Mouse (Mus musculus) thymus, postnatal 36 days (tissue): ENCODE results near the gene P3h1.

Experiments
- DNase-seq, 2 experiments: peaks; one replicate each; pipeline ENCODE4 v3.0.0; 2022; ENCODE audit warnings: mixed read lengths in 2 of 2

Gene P3h1

DNA sequence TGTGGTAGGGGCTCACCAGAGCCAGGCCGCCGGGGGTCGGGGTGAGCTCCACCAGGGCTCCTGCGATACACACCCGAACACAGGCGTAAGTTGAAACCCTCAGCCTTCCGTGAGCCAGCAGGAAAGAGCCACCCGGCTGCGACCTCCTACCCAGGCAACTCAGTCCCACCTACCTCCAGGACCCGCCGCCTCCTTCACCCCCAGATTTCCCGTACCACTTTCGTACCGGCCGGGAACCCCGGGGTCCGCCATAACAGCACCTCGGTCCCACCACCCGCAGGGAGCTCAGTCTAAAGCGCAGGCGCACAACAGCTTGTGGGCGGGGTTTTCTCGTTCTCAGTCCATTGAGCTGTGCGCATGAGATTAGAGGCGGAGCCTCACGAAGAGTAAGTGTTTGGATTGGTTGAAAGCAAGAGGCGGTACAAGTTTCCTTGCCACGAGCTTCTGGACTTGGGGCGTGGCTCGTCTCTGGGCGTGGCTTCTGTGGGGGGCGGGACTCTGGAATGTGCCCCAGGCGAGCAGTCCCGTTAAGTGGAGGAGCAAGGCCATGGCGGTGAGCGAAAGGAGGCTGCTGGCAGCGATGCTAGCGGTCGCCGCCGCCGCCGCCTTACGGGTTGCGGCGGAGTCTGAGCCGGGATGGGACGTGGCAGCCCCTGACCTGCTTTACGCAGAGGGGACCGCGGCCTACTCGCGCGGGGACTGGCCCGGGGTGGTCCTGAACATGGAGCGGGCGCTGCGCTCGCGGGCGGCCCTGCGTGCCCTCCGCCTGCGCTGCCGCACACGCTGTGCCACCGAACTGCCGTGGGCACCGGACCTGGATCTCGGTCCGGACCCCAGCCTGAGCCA lies at the start of gene P3h1, which contains the start of gene AU022252:
Gene P3h1, plus strand, starts transcription at position 506 of the 846 bp plus-strand sequence.
Gene AU022252, minus strand, starts transcription at position 303 of the 846 bp plus-strand sequence.
- DNase-seq = peak; percentile 99

DNA sequence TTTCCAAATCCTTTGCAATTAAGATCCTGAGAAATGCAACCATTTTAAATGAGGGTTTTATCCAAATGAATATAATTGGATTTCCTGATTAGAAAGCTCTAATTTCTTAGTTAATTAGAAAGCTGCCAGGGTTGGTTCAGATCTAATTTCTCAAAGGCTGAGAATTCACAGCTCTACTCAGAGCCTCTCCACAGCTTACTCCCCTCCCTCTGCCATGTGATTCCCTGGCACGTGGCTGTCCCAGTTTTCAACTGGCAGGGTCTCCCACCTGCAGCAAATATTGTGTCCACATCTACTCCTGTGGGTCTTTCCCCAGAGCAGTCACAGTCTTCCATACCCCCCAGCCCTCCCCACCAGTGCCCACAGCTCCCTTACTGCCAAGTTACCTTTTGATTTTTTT lies 49.2 kb upstream of the P3h1 start:
- DNase-seq = no peak

DNA sequence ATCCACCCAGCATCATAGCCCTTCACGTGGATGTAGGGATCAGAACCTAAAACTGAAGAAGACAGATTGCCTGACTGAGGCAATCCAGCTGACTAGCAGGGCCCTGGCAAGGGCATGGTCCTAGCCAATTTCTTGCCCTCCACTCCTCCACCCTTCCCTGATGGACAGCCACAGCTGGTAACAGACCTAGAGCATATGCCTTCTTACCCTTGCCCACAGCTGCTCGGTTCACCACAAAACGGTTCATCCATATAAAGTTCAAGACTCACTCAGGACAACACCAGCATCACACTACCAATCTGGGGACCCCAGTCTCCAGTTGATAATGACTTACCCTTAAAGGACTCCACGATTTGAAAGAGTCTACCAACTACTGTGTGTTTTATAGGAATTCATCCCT lies 46.9 kb upstream of the P3h1 start:
- DNase-seq = no peak

DNA sequence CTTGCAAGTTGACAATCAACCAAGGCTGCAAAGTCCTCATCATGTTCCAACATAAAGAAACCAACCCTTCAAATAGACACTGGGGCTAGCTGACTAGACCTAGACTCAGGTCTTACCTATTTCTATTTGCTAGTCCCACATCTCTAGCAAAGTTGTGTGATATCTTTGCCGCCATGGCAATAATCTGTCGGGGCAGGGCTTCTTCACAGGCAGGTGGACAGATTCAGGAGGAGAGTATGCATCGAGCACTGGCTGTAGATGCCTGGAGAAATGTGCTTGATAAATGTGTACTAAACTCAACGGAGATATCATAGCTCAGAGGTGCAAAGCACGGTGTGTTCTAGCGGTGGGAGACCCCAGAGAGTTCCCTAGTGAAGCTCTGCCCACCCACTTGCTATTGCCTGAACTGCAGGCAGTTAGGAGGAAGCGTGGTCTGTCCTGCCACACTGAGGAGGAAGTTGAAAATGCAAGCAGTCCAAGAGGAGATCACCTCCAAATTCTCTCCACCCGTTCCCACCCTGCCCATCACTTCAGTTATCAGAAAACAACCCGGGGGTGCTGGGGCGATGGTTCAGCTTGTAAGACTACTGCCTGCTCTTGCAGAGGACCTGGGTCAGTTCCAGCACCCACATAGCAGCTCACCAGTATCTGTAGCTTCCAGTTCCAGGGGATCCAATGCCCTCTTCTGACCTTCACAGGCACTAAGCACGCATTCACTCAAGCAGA lies 44.5 kb upstream of the P3h1 start:
- no peak for DNase-seq

DNA sequence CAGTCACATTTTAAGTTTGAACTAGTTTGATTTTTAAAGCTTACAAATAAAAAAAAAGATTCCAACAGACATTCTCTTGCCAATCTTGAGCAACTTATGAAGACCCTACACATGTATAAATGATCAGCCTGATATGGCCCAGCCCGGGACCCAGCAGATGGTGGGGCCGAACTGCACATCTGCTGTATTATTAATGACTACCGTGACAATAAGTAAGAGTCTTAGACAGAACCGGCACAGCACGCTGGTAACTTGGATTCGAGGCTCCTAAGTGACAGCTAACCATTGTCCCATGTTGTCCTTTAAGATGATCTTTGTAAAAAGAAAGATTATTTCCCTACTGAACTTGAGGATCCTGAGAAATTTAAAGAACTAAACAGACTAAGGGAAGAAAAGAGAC lies 43.3 kb upstream of the P3h1 start:
- no peak for DNase-seq

DNA sequence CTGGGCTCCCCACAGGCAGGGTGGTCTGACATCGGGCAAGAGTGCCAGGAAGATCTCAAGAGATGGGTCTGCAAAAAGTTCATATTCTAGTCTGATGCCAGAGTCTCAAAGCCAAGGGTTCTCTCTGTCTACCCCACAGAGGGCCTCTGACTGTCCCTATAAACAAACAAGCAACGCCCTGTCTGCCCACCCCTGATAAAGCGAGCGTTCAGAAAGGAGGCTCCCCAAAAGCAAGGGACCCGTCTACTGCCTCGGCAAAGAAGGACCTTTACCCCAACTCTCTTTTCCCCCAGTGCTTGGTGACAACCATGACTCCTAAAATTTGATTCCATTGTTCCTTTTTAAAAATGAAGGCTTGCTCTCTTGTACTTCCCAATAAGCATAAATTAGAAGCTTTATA lies 42.9 kb upstream of the P3h1 start, which contains the start of gene Ermap:
Gene Ermap, minus strand, starts transcription at position 148 of the 400 bp plus-strand sequence.
- DNase-seq = no peak

DNA sequence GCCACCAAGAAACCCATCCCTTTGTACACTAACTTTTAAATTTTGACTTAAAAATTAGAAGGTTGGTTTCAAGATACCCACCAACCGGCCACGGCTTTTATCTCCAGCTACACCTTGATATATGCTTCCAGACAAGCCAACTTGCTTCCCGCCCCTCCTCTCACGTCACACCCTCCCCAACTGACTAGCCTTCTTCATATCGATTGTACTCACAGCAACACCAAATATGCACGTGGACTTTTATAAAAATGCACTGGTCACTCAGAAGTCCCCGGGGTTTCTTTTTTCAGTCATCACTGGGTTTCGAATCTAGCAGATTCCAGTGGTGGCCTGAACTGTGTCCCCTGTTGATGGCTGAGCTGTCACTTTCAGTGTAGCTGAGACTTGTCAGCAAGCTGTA lies 42.1 kb upstream of the P3h1 start:
- no peak for DNase-seq

DNA sequence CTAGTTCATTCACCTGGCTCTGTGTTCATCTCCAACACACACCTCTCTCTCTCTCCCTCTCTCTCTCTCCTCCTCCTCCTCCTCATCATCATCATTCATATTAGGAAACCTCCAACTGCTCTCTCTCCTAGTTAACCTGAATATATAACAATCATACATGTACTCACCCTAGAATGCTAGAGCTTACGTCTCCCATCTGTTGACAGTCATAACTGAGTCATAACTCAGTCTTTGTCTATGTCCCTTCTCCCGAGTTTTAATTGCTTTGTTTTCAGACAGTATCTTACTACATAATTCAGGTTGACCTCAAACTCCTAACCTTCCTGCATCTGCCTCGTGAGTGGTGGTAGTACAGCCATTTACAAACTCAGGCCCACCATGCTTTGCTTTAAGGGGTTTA lies 41.4 kb upstream of the P3h1 start:
- DNase-seq = no peak

DNA sequence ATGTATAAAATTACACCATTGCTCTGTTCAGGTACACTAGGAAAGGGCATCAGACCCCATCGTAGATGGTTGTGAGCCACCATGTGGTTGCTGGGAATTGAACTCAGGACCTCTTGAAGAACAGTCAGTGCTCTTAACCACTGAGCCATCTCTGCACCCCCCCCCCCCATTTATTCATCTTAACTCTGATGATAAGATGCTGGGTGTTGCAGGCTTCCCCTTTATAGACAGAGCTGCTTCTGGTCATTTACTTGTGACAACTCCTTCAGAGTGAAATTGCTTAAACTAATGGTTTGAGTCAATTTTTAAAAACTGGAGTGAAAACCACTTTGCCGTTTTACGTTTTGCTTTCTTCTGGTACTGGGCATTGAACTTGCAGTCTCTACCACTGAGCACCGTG lies 40.0 kb upstream of the P3h1 start:
- no peak for DNase-seq

DNA sequence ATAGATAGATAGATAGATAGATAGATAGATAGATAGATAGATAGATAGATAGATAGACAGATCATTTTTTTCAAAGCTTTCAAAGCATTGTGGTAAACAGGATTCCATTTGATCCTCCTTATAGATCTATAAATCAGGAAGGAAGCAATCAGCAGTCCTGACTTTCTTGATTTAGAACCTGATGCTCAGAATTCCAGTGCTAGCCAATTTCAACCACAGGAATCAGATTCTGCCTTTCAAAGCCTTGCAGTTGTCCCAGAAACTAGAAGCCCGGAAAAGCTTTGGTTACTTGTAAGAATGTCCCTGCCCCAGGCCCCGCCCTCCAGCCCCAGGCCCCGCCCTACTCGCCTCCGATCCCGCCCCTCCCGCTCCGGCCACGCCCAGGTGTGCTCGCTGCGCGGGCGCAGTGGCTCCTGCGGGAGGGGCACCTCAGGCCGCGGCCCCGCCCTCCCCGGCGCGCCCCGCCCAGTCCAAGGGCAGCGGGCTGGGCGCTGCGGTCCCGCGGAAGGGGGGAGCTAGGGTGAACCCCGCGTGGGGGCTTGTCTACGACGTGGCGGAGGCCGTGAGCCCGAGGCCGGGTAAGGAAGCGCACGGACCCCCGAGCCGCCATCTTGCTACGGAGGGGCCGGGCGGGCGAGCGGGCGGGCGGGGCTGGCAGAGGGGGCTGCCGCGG lies 37.7 kb upstream of the P3h1 start, which contains the start of gene Svbp:
Gene Svbp, plus strand, starts transcription at position 398 of the 673 bp plus-strand sequence.
- peak; percentile 87 to 90 for DNase-seq

DNA sequence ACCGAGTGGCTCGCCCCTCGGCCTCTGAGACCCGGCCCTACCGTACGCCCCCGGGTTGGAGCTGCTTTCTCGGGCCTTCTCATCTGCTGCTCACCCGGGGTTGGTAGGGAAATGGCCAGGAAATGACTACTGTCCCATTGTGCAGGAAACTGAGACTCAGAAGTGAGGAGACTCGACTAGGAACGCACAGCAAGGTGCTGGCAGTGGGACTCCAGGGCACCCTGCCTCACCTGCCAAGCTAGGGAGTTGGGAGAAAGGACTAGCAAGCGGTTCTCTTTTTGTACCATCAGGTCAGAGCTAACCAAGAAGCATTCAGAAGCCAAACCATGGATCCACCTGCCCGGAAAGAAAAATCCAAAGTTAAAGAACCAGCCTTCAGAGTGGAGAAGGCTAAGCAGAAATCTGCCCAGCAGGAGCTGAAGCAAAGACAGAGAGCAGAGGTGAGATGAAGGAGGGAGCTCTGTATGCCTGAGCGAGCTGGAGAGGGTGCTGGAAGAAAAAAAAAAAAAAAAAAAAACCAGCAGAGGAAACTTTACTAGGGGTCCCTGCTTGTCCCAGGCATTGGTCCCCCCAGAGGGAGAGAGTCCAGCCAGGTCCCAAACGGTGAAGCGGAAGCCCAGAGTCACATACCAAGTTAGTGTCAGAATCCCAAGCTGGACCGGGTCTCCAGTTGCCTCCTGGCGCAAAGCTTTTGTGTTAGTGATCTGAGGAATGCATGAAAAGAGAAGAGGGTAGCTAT lies 37.0 kb upstream of the P3h1 start:
- no peak for DNase-seq

DNA sequence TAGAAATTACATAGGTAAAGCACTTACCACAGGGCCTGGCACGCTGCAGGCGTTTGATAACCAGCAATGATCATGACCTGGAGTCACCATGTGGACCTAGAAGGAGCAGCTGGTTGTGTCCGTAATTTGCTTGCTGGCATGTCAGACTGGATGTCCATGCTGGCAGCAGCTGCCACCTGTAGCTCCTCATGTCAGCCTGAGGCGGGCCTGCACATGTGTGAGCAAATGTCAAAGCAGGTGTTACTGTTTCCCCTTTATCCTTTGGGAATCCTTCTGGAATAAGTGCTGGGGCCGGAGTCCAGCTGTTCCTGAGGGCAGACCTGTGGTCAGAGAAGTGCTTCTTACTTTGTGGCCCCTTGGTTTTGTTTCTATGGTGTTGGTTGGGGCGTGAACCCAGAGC lies 34.6 kb upstream of the P3h1 start:
- DNase-seq = no peak

DNA sequence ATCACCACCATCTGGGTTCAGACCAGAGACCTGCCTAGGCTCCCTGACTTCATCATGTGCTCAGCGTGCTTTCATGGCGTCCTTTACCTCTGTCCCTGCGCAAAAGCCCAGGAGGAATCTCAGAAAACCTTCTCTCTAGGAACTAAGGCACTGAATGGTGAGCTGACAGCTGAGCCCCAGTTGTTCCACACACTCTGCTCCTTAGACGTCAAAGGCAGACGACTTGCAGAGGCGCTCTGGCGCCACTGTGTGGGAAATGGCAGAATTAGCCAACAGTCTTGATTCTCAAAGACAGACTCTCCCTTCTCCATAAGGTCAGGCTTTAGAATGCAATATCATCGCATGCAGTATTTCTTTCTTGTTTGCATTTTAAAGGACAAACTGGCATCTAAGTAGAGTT lies 28.0 kb upstream of the P3h1 start:
- DNase-seq = peak; percentile 51 to 52

DNA sequence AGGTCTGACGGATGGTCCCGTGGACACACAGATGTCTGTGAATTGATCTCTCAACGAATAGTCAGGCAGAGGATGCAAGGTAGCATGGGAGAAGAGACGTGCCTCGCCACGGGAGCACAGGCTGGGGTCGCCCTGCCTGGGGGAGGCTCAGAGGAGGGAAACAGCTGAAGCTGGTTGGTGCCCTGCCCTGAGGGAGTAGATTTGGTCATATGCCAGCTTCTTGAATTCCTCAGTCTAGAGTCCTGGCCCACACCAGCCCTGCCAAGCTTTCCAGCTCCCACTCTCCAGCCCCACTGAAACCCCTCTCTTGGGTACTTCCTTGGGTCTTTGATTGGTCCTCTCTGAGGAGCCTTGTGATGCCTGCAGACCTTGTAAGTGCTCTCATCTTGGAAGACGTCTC lies 16.0 kb upstream of the P3h1 start:
- DNase-seq = no peak

DNA sequence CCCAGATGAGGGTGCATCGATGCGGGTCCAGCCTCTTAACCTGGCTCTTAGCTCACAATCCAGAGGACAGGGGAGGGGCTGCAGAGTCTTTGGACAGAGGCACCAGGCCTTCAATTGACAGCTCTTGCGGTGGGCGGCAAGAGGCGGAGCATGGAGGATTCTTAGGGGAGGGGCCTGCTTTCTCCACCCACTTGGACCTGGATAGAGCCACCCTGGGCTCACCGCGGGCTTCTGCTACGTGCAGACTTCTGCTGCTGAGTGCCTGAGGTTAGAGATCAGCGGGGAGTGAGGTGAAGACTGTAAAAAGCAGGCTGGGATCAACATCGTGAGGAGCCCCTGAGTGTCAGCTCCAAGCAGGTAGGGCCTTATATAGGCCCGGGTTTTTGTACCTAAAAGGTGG lies 14.5 kb upstream of the P3h1 start, which contains the start of gene Tmem269:
Gene Tmem269, minus strand, starts transcription at position 49 of the 400 bp plus-strand sequence.
- no peak for DNase-seq

DNA sequence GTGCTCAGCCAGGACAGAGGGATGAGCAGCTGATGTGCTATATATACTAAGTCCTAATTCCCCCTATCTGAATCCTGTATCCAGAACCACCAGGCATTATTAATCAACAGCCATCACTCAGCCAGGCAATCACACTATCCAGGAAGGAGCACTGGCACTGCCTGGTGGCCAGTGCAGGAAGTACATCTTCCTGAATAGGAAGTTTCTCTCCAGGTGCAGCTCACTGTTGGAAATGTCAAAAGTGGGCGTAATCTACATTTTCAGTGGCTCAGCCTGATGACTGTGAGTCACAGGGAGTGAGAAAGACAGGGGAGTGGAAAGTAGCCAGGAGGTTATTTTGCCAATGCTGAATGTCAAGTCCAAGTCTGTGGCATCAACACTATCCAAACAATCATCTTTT lies 9.0 kb upstream of the P3h1 start:
- peak; percentile 17 to 18 for DNase-seq

DNA sequence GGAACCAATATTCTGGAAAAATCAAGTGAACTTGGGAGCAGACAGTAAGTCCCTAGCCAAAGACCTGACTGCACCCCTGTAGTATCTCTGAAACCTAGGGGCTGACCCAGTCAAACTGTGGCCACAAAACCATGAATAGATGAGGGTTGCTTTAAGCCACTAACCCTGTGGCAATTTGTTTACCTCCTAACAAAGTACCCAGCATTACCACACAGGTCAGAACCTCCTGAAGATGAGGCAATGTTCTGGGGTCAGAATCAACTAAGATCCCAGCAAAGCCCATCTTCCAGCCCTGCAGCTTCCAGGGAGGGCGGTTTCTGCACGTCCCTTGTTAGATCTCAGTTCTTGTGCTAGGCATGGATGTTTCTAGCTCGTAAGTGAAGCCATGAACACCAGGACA lies 8.2 kb upstream of the P3h1 start:
- DNase-seq = no peak

DNA sequence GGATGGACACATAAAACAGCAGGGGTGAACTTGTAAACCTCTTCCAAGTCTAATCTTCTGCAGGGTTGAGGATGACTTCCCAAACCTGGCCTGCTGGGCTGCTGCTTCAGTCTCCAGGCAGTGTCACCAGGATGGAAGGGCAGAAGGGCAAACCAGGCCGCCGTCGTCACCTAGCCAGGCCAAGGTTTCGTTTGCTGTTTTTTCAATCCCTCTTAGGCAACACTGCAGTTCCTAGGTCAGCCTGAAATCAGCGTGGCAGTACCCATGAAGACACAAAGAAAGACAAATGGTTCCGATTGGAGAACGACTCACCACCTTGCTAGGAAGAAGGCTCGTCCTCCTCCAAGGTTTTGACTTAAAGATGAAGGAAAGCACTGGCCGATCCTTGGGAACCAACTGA lies 7.0 kb upstream of the P3h1 start:
- no peak for DNase-seq

DNA sequence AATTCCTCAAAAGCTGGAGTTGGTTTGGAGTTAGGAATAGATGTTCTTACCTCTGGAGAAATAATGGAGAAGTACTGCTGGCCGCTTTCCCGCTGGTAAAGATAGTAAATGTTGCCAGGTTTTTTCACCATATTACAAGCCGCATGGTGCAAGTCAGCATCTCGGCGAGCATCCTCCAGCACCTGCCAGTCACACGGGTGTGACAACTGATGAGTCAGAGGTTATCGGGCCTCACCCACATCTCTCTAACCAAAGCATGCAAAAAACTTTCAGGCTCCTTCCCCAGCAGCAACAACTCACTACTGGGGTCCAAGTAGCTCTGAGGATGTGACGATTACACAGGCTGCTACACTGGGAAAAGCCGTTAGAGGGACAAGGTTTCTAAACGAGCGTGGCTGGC lies 6.0 kb upstream of the P3h1 start:
- no peak for DNase-seq

DNA sequence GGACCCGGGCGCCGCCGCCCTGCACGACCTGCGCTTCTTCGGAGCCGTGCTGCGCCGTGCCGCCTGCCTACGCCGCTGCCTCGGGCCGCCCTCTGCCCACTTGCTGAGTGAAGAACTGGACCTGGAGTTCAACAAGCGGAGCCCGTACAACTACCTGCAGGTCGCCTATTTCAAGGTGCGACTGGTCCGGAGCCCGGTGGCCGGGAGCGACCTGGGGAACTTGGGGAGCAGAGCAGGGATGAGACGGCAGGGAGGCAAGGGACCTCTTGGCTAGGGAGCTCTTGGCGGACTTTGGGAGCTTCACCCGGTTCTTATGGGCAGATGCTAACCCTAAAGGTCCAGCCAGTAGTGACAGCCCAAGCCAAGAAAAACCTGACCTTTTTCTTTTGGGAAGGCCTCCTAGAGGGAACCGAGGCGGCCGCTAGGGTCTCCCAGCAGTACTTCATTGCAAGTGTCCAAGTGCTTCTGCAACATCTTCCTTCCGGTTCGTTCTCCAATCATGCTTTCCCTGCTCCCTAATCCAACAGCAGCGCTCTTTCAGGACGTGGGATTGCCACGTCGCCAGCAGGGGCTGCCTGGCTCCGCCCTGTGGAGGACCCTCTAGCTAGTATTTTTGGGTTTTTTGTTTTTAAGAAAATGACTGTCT lies 664 bp downstream of the P3h1 start:
- no peak for DNase-seq

DNA sequence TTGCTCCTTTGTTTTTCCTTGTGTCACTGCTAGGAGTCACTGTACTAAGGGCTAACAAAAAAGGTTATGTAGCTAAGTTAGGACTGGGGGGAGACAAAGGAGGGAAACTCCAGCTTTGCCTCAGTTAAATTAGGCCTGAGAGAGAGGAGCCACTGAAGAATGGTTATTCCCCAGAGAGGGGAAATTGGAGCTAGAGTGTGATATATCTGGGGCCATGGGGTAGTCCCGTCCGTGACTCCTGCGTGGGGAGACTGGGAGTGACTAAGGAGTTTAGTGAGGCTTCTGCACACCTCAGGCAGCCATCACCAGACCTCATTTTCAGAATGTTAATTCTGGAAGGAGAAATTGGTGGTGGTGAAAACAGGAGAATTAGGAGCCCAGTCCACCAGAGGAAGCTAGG lies 1.6 kb downstream of the P3h1 start:
- no peak for DNase-seq

DNA sequence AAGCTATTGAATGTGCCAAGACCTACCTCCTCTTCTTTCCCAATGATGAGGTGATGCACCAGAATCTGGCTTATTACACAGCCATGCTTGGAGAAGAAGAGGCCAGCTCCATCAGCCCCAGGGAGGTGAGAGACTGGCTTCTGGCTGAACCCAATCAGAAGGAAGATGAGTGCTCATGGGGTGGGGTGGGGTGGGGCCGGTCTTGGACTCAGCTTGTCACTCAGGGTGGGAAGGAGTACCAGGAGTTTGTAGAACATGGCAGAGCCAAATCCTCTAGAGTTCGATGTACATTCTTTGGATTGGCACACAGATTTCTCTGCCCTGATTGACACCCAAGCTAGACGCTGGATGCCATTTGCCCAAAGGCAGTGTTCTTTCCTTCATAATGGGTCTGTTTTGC lies 5.9 kb downstream of the P3h1 start:
- DNase-seq = no peak
